Mouse (Mus musculus) spleen, adult 18-20 months (tissue): ENCODE data around the gene Nipal3.

ENCODE experiments used
- DNase-seq, 2 experiments: peaks; one replicate each; pipeline ENCODE4 v3.0.0; 2022; ENCODE audit warnings: mixed read lengths in 2 of 2

Gene Nipal3

GRCm38 (mm10) chr4:135505794-135506193 is 11.0 kb upstream of the Nipal3 start:
- DNase-seq, result no peak

GRCm38 (mm10) chr4:135501587-135501986 is 6.7 kb upstream of the Nipal3 start:
- DNase-seq, result no peak

DNA sequence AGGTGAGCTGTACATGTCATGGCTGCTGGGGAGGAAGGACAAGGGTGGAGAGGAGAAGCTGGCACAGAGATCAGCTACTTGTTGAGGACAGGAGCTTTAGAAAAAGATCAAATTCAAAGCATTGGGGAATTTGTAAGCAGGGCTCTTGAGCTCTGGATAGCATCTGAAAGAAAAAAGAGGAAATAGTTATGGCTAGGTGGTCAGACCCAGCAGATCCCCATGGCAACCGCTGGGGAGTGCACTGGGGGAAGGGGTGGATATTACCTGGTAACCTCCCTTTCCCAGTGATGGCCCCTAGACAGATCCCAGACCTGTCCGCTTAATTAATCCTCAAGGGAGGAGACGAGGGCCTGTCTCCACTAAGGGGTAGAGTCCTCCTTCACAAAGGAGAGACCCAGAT is 5.0 kb upstream of the Nipal3 start:
- DNase-seq, result peak; percentile 23 to 40

GRCm38 (mm10) chr4:135498136-135498535 is 3.3 kb upstream of the Nipal3 start:
- DNase-seq, result no peak

- no peak for DNase-seq
Observed at GRCm38 (mm10) chr4:135495810-135496209, 972 bp upstream of the Nipal3 start.

- no peak for DNase-seq
Observed at GRCm38 (mm10) chr4:135495397-135495791, 556 bp upstream of the Nipal3 start.

DNA sequence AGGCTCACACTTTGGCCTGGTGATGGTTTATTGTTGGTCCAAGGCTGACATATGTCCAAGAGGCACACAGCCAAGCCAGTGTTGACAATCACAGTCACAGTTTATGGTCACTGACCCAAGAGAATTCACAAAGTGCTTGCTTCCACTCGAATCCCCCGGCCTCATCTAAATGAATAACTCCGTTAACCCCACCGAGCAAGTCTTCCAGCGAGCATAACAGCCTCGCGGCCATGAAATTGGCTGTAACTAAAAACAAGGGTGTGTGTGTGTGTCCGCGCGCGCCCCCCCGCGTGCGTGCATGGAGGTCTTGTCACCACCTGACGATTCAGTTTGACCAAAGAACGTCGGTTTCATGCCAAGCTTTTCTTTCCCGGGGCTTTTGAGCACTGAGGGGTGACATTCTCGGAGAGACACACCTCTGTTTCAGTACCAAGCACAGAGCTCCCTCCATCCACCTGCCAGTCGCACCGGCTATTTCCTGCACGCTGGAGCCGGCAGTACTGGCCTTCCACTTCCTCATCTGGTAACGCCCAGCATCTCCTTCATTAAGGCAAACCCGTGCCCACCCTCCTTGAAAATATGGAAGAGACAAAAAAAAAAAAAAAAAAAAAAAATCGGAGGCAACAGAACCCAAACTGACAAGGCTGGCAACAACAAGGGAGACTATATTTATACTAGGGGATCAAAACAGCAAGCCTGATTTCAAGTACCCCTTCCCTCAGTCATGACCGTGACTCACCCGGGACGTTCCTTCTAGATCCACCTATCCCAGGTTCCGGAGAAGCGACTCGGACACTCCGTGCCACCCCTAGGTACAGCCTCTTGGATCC is 932 bp downstream of the Nipal3 start:
- DNase-seq, result peak; percentile 32 to 53

GRCm38 (mm10) chr4:135493271-135493670 is 1.6 kb downstream of the Nipal3 start:
- no peak for DNase-seq

- DNase-seq, result no peak
Observed at GRCm38 (mm10) chr4:135489256-135489655, 5.6 kb downstream of the Nipal3 start.

DNA sequence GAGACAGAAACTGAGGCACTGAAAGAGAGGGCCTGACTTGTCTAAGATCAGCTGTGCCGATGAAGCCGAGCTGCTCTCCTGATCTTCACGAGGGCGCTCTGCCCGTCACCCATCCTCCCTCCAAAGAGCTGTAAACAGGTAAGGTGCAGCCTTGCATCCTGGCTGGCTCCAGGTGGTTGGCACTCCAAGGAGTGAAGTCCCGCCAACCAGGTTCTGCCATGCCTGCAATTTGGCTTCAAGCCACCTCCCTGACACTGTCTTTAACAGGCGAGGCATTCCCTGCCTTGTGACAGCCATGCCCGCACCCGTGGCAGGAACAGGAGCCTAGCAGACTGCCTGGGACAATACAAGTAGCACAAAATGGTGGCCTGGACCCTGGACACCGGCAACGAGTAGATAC is 8.5 kb downstream of the Nipal3 start:
- DNase-seq, result no peak

DNA sequence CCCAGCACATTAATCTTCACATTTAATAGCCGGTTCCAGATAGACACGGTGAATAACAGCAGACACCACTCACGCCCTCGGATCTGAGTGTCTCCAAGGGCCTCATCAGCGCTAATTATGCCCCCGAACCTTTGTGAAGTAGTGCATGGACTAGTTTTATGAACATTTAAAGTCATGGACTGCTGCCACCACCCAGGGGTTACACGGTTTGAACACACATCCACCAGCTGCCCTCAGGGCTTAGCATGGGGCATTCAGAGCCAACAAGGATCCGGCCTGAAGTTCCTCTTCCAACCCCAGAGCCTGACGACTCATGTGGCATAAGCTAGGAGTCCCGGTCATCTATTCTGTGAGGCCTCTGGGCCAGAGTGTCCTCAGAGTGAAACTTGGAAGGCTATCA is 9.8 kb downstream of the Nipal3 start:
- DNase-seq, result no peak

DNA sequence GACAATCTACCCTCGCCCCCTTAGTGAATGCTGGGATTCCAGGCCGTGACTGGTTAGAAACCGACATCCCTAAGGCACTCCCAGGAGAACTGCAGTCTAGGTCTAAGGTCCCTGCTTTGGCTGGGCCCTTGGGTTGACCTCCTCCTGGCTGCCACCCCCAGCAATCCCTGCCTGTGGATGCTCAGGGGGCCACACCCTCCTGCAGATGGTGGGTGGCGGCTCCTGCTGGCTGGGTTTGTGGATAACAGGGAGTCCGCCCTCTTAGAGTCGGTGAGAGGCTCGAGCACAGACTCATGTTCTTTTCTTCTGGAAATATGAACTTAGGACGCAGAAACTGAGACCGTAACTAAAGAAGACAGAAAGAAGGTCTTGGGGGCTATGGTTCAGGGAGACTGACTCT is 14.5 kb downstream of the Nipal3 start:
- no peak for DNase-seq

DNA sequence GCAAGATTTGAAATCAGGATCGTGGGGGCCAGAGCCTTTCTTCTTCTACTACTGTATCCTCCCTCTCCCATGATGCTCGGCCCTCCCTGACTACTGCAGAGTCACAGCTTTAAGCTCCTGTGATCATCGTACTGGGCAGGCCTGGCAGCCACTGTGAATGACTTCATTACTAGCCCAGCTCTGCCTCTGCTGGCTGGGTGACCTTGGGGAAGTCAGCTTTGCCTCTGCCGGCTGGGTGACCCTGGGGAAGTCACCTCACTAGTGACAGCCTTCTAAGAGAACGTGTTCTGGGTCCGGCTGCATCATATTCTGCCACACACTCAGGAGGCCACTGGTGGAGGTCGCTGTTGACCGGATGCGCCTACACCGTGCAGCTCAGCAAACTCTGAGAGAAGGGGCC is 17.0 kb downstream of the Nipal3 start:
- DNase-seq, result no peak

DNA sequence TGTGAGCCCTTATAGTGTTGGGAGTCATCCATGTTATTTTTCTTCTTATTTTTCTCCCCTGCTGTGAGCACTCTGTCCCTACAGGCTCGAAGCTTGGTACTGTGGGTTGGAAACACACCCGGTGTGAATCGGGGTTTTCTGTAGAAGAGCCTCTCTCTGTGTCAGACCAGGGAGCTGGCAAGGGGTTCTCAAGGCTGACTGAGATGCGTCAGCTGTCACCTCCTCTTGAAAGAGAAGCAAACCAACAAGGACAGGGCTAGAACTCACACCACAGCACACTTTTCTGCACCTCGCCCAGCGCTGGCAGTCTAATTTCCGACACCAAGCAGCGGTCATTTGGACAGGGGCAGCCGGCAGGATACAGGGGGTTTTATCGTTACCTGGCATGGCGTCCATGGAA is 31.4 kb downstream of the Nipal3 start:
- no peak for DNase-seq

DNA sequence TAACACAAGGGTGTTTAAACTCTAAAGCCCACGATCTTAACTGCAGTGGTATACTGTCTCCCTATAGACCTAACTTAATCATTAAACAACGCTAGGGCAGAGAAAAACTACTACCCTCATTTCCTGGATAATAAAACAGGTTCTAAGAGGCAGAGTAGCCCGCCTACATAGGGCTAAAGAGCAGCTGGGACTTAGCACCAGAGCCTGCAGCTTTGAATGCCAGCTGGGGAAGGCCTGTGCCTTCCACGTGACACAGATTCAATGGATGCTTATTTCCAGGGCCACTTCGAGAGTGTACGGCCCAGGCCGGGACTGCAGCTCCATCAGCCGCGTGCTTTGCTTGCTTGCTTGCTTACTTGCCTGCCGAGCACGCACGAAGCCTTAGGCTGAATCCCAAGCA is 41.3 kb downstream of the Nipal3 start:
- DNase-seq, result no peak

GRCm38 (mm10) chr4:135453164-135453563 is 41.7 kb downstream of the Nipal3 start:
- DNase-seq, result no peak

GRCm38 (mm10) chr4:135451360-135452015 is 43.4 kb downstream of the Nipal3 start:
- DNase-seq, result no peak

DNA sequence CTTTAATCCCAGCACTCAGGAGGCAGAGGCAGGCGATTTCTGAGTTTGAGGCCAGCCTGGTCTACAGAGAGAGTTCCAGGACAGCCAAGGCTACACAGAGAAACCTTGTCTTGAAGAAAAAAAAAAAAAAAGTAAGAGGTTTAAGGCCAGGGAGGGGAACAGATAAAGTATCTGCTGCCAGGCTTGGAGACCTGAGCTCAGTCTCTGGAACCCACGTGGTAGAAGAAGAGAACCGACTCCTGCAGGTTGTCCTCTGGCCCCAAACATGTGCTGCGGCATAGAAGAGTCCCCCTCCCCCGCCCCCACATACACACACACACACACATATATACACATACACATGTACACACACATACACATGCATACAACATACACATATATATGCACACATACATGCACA is 52.4 kb downstream of the Nipal3 start:
- no peak for DNase-seq

DNA sequence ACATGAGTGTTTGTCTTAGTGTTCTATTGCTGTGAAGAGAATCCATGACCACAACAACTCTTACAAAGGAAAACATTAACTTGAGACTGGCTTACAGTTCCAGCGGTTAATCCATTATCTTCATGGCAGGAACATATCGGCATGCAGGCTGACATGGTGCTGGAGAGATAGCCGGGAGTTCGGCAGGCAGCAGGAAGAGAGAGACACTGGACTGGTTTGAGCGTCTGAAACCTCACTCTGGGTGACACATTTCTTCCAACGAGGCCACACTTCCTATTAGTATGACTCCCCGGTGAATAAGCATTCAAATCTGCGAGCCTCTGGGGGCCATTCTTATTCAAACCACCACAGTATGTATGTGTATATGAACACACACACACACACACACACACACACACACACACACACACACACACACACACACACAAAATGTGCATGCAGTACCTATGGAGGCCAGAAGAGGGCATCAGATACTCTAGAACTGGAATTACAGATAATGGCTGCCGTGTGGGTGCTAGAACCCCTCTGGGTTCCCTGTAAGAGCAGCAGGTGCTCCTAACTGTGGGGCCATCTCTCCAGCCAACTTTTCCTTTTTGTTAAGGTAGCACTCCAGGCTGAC is 54.8 kb downstream of the Nipal3 start:
- DNase-seq, result peak in 1 of 2 experiments; percentile 46

GRCm38 (mm10) chr4:135439188-135439647 is 55.6 kb downstream of the Nipal3 start:
- DNase-seq, result peak; percentile 63 to 64

GRCm38 (mm10) chr4:135437924-135438323 is 56.9 kb downstream of the Nipal3 start:
- DNase-seq, result no peak

DNA sequence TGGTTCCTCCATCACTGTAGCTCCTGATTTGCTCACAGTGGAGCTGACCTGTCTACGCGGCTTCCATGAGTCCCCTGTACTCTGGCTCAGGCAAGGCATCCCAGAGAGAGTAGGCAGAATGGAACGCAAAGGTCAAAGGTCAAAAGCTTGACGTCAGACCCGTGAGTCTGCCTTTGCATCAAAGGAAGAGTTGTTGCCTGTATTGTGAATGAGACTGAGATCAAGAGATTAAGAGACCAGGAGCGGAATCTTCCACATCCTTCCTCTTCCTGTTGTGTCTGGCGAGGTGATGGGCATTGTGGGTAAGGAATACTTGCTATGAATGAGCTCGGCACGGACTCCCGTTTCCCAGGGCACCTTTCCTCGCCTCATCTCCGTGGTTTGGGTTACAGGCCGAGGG is 58.5 kb downstream of the Nipal3 start:
- DNase-seq, result no peak

DNA sequence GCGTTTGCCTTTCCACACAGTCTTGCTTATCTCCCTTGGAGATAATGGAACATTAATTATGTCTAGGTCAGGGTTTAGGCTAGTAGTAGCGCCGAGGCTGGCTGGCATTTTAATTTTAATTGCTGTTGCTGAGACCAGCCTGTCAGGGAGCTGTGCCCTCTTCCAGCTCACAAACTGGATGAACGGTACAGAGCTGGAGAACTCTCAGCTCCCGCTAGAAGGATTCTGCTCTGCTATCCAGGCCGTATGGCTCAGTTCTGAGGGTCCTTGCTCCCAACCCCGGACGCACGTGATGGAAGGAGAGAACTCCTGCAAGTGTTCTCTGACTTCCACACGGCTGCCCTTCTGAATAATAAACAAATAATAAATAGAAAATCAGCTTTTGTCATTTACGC is 60.4 kb downstream of the Nipal3 start:
- no peak for DNase-seq
